Mouse (Mus musculus) lung, adult 2 months (tissue): ENCODE results near the gene Zfp239.

Source experiments
- CTCF ChIP-seq: fragments of 200-500 bp; IDR thresholded peaks from 2 replicates; pipeline ENCODE4 v1.5.1; 2011; ENCODE audit warnings: mild to moderate bottlenecking, low read length, control low read depth; ENCODE audit not compliant: insufficient read depth
- POLR2A ChIP-seq: fragments of 200-500 bp; IDR thresholded peaks from 2 replicates; pipeline ENCODE4 v1.6.1; 2011; ENCODE audit warnings: low read depth, mild to moderate bottlenecking, control low read depth, low read length, borderline replicate concordance; ENCODE audit errors: extremely low read depth

DNA sequence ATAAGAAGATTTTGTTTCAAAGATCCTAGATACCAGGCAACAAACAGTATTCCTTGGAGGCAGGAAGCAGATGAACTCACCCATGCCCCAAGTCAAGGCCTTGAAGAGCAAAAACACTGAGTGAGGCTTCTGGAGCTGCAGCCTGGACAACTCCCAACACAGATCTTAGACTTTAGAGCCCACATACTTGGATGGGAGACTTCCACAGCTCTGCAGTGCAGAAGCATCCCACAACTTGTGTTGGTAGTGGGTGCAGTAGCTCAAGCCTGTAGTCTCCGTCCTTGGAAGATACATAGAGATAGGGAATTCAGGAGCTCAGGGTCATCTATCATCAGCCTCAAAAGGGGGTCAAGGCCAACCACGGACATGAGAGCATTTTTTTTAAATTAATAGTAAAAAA is 24.0 kb downstream of the Zfp239 start:
- TF ChIP-seq CTCF (no peak), POLR2A (no peak)
